Mouse (Mus musculus): Measurements from ENCODE around the gene Afap1l2.

Afap1l2 gene

GRCm38 (mm10) chr19:56942216-56942615, 65.8 kb downstream of the Afap1l2 start:
- CTCF ChIA-PET = no interaction called here

GRCm38 (mm10) chr19:56940507-56940906, 67.5 kb downstream of the Afap1l2 start:
- CTCF ChIA-PET = no interaction called here

- CTCF ChIA-PET = no interaction called here
Measured at GRCm38 (mm10) chr19:56939826-56940225, 68.2 kb downstream of the Afap1l2 start.

GRCm38 (mm10) chr19:56937911-56938310, 70.1 kb downstream of the Afap1l2 start:
- CTCF ChIA-PET = no interaction called here

- CTCF ChIA-PET = no interaction called here
Measured at GRCm38 (mm10) chr19:56936253-56936652, 71.8 kb downstream of the Afap1l2 start.

- CTCF ChIA-PET = no interaction called here
Measured at GRCm38 (mm10) chr19:56935777-56936176, 72.3 kb downstream of the Afap1l2 start.

- CTCF ChIA-PET = no interaction called here
Measured at GRCm38 (mm10) chr19:56935111-56935510, 72.9 kb downstream of the Afap1l2 start.

- CTCF ChIA-PET = no interaction called here
Measured at GRCm38 (mm10) chr19:56933800-56934199, 74.2 kb downstream of the Afap1l2 start.

- CTCF ChIA-PET = no interaction called here
Measured at GRCm38 (mm10) chr19:56930029-56930428, 78.0 kb downstream of the Afap1l2 start.

GRCm38 (mm10) chr19:56929392-56929791, 78.6 kb downstream of the Afap1l2 start:
- CTCF ChIA-PET = no interaction called here

- CTCF ChIA-PET = no interaction called here
Measured at GRCm38 (mm10) chr19:56921744-56922143, 86.3 kb downstream of the Afap1l2 start.

- CTCF ChIA-PET = no interaction called here
Measured at GRCm38 (mm10) chr19:56920232-56920631, 87.8 kb downstream of the Afap1l2 start.

- CTCF ChIA-PET = no interaction called here
Measured at GRCm38 (mm10) chr19:56919628-56920027, 88.4 kb downstream of the Afap1l2 start.

GRCm38 (mm10) chr19:56915084-56915483, 92.9 kb downstream of the Afap1l2 start:
- CTCF ChIA-PET = no interaction called here

- CTCF ChIA-PET = no interaction called here
Measured at GRCm38 (mm10) chr19:56914658-56915057, 93.4 kb downstream of the Afap1l2 start.

- CTCF ChIA-PET = no interaction called here
Measured at GRCm38 (mm10) chr19:56913761-56914160, 94.3 kb downstream of the Afap1l2 start.

GRCm38 (mm10) chr19:56910561-56910960, 97.5 kb downstream of the Afap1l2 start:
- CTCF ChIA-PET = no interaction called here

- CTCF ChIA-PET = interaction anchor here (0.5 kb wide), 1 partner anchor 696 kb away, joined by 4 read pairs; no protein-coding TSS in a partner anchor
Measured at GRCm38 (mm10) chr19:56908472-56909270, 99.4 kb downstream of the Afap1l2 start.

GRCm38 (mm10) chr19:56907850-56908249, 100.2 kb downstream of the Afap1l2 start:
- CTCF ChIA-PET = interaction anchor here (0.5 kb wide), 1 partner anchor 695 kb away, joined by 4 read pairs; no protein-coding TSS in a partner anchor

- CTCF ChIA-PET = no interaction called here
Measured at GRCm38 (mm10) chr19:56905395-56905794, 102.6 kb downstream of the Afap1l2 start.

GRCm38 (mm10) chr19:56904095-56904494, 103.9 kb downstream of the Afap1l2 start:
- CTCF ChIA-PET = interaction anchor here (0.9 kb wide), 1 partner anchor 483 kb away, joined by 15 read pairs; no protein-coding TSS in a partner anchor

GRCm38 (mm10) chr19:56897654-56898053, 110.4 kb downstream of the Afap1l2 start:
- CTCF ChIA-PET = no interaction called here

- CTCF ChIA-PET = no interaction called here
Measured at GRCm38 (mm10) chr19:56893326-56893725, 114.7 kb downstream of the Afap1l2 start.

GRCm38 (mm10) chr19:56892586-56892985, 115.4 kb downstream of the Afap1l2 start:
- CTCF ChIA-PET = no interaction called here
